Mouse (Mus musculus): Measurements from ENCODE around the gene Gm34302. TPM values are rescaled to one million over a fixed set of nuclear protein-coding genes. Genes with fewer than 3 reads are reported as not detected.
"Not testable (repeated sequence)": the region's sequence is repeated elsewhere in the genome, so short reads cannot be mapped to it uniquely, and the experiment has no call there.

Gm34302 gene
- not detected in 2 replicates for polyA plus RNA-seq (2015; fragmentation: Nextera tagmentation; extraction: Ambion mirVana)

- Histone ChIP-seq H3K9ac (no peak within 1 kb of the TSS), H3K9me3 (replicated peaks) (no peaks in the 10 kb centered on the region), H3K4me3 (replicated peaks) (no peak within 1 kb of the TSS), H3K36me3 (no peaks in the 10 kb centered on the region), H3K27ac (no peak within 1 kb of the TSS), H3K4me1 (no peaks in the 10 kb centered on the region), H3K4me2 (no peak within 1 kb of the TSS), H3K27me3 (no peaks in the 10 kb centered on the region)
- ATAC-seq (replicated peaks; ENCODE audit: low FRiP score), result no peak
- 57% methylated on average over 1 of the region's 1 CpGs for WGBS
Observed at GRCm38 (mm10) chr3:63483726-63484125, at the start of gene Gm34302. Gene Gm34302 (minus strand): TSS chr3:63483879.

- Histone ChIP-seq H3K9me3 (replicated peaks) (no peaks in the 10 kb centered on the region), H3K4me1 (no peaks in the 10 kb centered on the region), H3K27me3 (no peaks in the 10 kb centered on the region), H3K27ac (no peak overlapping the region), H3K36me3 (no peaks in the 10 kb centered on the region), H3K4me3 (replicated peaks) (no peak overlapping the region), H3K4me2 (no peak overlapping the region), H3K9ac (no peak overlapping the region)
- WGBS, result 71% methylated on average over 1 of the region's 1 CpGs
- no peak for ATAC-seq (replicated peaks; ENCODE audit: low FRiP score)
Observed at GRCm38 (mm10) chr3:63531847-63532246, 48.2 kb upstream of the Gm34302 start.

GRCm38 (mm10) chr3:63517681-63518080 lies 34.0 kb upstream of the Gm34302 start:
- Histone ChIP-seq H3K9me3 (replicated peaks) (no peaks in the 10 kb centered on the region), H3K27me3 (no peaks in the 10 kb centered on the region), H3K4me2 (no peak overlapping the region), H3K4me3 (replicated peaks) (no peak overlapping the region), H3K27ac (no peak overlapping the region), H3K9ac (no peak overlapping the region), H3K4me1 (no peaks in the 10 kb centered on the region), H3K36me3 (no peaks in the 10 kb centered on the region)
- no peak for ATAC-seq (replicated peaks; ENCODE audit: low FRiP score)
- 95% methylated on average over 1 of the region's 1 CpGs for WGBS

GRCm38 (mm10) chr3:63516279-63516678 lies 32.6 kb upstream of the Gm34302 start:
- 90% methylated on average over 3 of the region's 3 CpGs for WGBS
- H3K27me3 ChIP-seq; H3K36me3 ChIP-seq; H3K9ac ChIP-seq; H3K4me1 ChIP-seq; H3K9me3 ChIP-seq (replicated peaks); H3K4me3 ChIP-seq (replicated peaks); ATAC-seq (replicated peaks; ENCODE audit: low FRiP score); H3K4me2 ChIP-seq; H3K27ac ChIP-seq: not testable (repeated sequence)

- no peak overlapping the region for H3K27ac ChIP-seq
- ATAC-seq (replicated peaks; ENCODE audit: low FRiP score), result no peak
- WGBS, result 89% methylated on average over 6 of the region's 6 CpGs
Observed at GRCm38 (mm10) chr3:63511316-63511715, 27.6 kb upstream of the Gm34302 start.

GRCm38 (mm10) chr3:63509484-63509883 lies 25.8 kb upstream of the Gm34302 start:
- no peak overlapping the region for H3K4me2 ChIP-seq
- WGBS, result 87% methylated on average over 2 of the region's 2 CpGs
- no peaks in the 10 kb centered on the region for H3K27me3 ChIP-seq
- H3K9me3 ChIP-seq (replicated peaks), result no peaks in the 10 kb centered on the region
- no peak overlapping the region for H3K27ac ChIP-seq
- H3K4me3 ChIP-seq (replicated peaks), result no peak overlapping the region
- no peaks in the 10 kb centered on the region for H3K36me3 ChIP-seq
- no peaks in the 10 kb centered on the region for H3K4me1 ChIP-seq
- H3K9ac ChIP-seq, result no peak overlapping the region
- no peak for ATAC-seq (replicated peaks; ENCODE audit: low FRiP score)

More at GRCm38 (mm10) chr3:63511316-63511715, 27.6 kb upstream of the Gm34302 start:
- no peaks in the 10 kb centered on the region for H3K9me3 ChIP-seq (replicated peaks)
- no peaks in the 10 kb centered on the region for H3K27me3 ChIP-seq
- no peak overlapping the region for H3K4me3 ChIP-seq (replicated peaks)
- H3K36me3 ChIP-seq, result no peaks in the 10 kb centered on the region
- no peak overlapping the region for H3K9ac ChIP-seq
- no peaks in the 10 kb centered on the region for H3K4me1 ChIP-seq
- H3K4me2 ChIP-seq, result no peak overlapping the region

GRCm38 (mm10) chr3:63508924-63509323 lies 25.2 kb upstream of the Gm34302 start:
- WGBS, result 84% methylated on average over 5 of the region's 5 CpGs
- ATAC-seq (replicated peaks; ENCODE audit: low FRiP score), result no peak
- no peaks in the 10 kb centered on the region for H3K27me3 ChIP-seq

GRCm38 (mm10) chr3:63504433-63504832 lies 20.8 kb upstream of the Gm34302 start:
- H3K36me3 ChIP-seq, result no peaks in the 10 kb centered on the region
- no peak overlapping the region for H3K4me2 ChIP-seq
- H3K27me3 ChIP-seq, result no peaks in the 10 kb centered on the region
- no peak overlapping the region for H3K27ac ChIP-seq
- no peak overlapping the region for H3K9ac ChIP-seq
- no peak overlapping the region for H3K4me3 ChIP-seq (replicated peaks)
- 74% methylated on average over 5 of the region's 5 CpGs for WGBS
- ATAC-seq (replicated peaks; ENCODE audit: low FRiP score), result no peak
- no peaks in the 10 kb centered on the region for H3K4me1 ChIP-seq
- H3K9me3 ChIP-seq (replicated peaks), result no peaks in the 10 kb centered on the region

More at GRCm38 (mm10) chr3:63508924-63509323, 25.2 kb upstream of the Gm34302 start:
- Histone ChIP-seq H3K4me3 (replicated peaks) (no peak overlapping the region), H3K9me3 (replicated peaks) (no peaks in the 10 kb centered on the region), H3K36me3 (no peaks in the 10 kb centered on the region), H3K27ac (no peak overlapping the region), H3K4me1 (no peaks in the 10 kb centered on the region), H3K9ac (no peak overlapping the region), H3K4me2 (no peak overlapping the region)

- 51% methylated on average over 5 of the region's 5 CpGs for WGBS
- Histone ChIP-seq H3K9ac (no peak overlapping the region), H3K4me1 (peaks cover 8% of the 10 kb centered on the region), H3K36me3 (no peaks in the 10 kb centered on the region), H3K27ac (peak overlapping the region; percentile 87), H3K9me3 (replicated peaks) (no peaks in the 10 kb centered on the region), H3K27me3 (no peaks in the 10 kb centered on the region), H3K4me2 (no peak overlapping the region), H3K4me3 (replicated peaks) (no peak overlapping the region)
- ATAC-seq (replicated peaks; ENCODE audit: low FRiP score), result peak; percentile 93
Observed at GRCm38 (mm10) chr3:63494625-63495382, 11.1 kb upstream of the Gm34302 start.

- Histone ChIP-seq H3K4me3 (replicated peaks) (no peak overlapping the region), H3K27ac (peak overlapping the region; percentile 81), H3K4me1 (peaks cover 8% of the 10 kb centered on the region), H3K36me3 (no peaks in the 10 kb centered on the region), H3K9ac (no peak overlapping the region), H3K4me2 (no peak overlapping the region), H3K9me3 (replicated peaks) (no peaks in the 10 kb centered on the region), H3K27me3 (no peaks in the 10 kb centered on the region)
- ATAC-seq (replicated peaks; ENCODE audit: low FRiP score), result peak; percentile 61; the same call in 1 of the 2 replicates
- WGBS, result 49% methylated on average over 4 of the region's 4 CpGs
Observed at GRCm38 (mm10) chr3:63493563-63493962, 9.9 kb upstream of the Gm34302 start.

GRCm38 (mm10) chr3:63440426-63441125 lies 43.1 kb downstream of the Gm34302 start:
- Histone ChIP-seq H3K4me2 (no peak overlapping the region), H3K4me3 (replicated peaks) (no peak overlapping the region), H3K27ac (no peak overlapping the region), H3K4me1 (no peaks in the 10 kb centered on the region), H3K27me3 (no peaks in the 10 kb centered on the region), H3K9me3 (replicated peaks) (no peaks in the 10 kb centered on the region), H3K9ac (no peak overlapping the region), H3K36me3 (no peaks in the 10 kb centered on the region)
- no peak for ATAC-seq (replicated peaks; ENCODE audit: low FRiP score)
- WGBS, result 73% methylated on average over 1 of the region's 1 CpGs

GRCm38 (mm10) chr3:63439738-63440137 lies 43.9 kb downstream of the Gm34302 start:
- no peaks in the 10 kb centered on the region for H3K36me3 ChIP-seq
- H3K4me3 ChIP-seq (replicated peaks), result no peak overlapping the region
- no peaks in the 10 kb centered on the region for H3K4me1 ChIP-seq
- WGBS, result 84% methylated on average over 2 of the region's 2 CpGs
- ATAC-seq (replicated peaks; ENCODE audit: low FRiP score), result no peak
- H3K4me2 ChIP-seq, result no peak overlapping the region
- H3K9me3 ChIP-seq (replicated peaks), result no peaks in the 10 kb centered on the region
- H3K27me3 ChIP-seq, result no peaks in the 10 kb centered on the region
- H3K27ac ChIP-seq, result no peak overlapping the region
- H3K9ac ChIP-seq, result no peak overlapping the region

All from kidney, embryonic 15.5 days (tissue).